Mouse (Mus musculus): ENCODE data around the gene Pip5k1b.

The Pip5k1b gene

GRCm38 (mm10) chr19:24336370-24337076 lies 219.1 kb downstream of the Pip5k1b start:
- CTCF ChIA-PET = no interaction called here

GRCm38 (mm10) chr19:24335611-24336343 lies 219.9 kb downstream of the Pip5k1b start:
- CTCF ChIA-PET = no interaction called here

DNA sequence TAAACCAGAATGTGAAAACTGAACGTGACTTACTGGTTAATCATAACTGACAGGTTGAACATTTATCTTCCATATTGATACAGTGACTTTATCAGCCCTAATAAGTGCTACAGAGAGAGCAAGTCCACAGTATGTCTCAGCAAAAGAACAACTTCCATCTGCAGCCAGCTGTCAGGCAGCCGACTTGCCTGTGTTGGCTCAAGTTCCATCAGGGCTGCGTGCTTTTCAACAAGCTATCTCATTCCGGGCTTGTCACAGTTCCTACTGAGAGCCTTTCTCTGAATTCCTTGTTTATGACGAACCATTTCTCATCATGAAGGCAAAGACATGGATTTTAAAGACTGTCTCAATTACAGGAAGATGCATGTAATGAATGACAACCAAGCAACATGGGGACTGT lies 222.7 kb downstream of the Pip5k1b start:
- CTCF ChIA-PET = no interaction called here

DNA sequence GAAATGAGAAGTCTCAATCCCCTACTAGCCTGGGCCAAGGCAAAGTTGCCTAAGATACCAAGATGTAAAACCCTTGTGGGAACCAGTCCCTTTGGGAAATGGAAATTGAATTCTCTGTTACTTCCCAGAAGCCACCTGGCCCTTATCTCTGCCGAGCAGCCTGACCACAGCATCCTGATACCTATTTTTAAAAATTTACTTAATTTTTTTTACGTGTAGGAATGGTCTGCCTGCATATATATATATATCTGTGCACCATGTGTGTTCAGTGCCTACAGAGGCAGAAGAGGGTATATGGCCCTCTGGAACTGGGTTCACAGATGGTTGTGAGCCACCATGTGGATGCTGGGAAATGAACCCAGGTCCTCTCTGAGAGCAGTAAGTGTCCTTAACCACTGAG lies 224.4 kb downstream of the Pip5k1b start:
- CTCF ChIA-PET = no interaction called here

GRCm38 (mm10) chr19:24330366-24330765 lies 225.3 kb downstream of the Pip5k1b start:
- CTCF ChIA-PET = no interaction called here

DNA sequence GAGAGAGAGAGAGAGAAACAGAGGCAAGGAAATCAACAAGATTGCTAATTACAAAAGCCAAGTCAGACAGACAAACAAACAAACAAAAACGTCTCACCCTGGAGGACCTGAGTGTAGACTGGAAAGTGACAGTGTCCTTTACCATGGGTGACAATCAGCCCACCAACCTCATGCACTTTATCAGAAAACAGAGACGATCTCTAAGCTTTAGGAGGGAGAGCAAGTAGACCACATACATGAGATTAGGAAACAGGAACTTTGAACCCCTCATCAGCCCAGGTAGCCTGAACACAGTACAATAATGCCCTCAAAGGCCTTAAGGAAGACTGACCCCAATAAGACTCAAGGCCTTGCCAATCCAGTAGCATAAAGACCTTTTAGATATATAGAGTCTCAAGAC lies 227.8 kb downstream of the Pip5k1b start:
- CTCF ChIA-PET = no interaction called here

- CTCF ChIA-PET = no interaction called here
These were observed 228.7 kb downstream of the Pip5k1b start for GRCm38 (mm10) chr19:24326969-24327368.

DNA sequence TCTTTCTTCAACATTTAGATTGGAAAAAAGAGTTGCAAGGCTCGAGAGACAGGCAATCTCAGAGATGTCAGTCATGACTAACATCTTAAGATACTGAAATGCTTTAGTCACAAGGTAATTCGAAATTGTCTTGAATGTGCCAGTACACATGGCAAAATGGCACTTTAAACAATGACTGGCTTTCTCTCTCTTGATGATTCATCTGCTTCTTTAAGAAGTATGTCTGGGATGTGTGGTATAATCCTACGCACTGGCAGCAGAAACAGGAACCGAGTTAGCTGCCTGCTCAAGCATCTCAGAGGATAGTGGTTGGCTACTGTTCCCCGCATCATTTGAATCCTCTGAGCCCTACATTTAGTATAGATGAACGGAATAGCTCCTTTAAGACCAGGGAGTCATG lies 230.0 kb downstream of the Pip5k1b start:
- CTCF ChIA-PET = no interaction called here

DNA sequence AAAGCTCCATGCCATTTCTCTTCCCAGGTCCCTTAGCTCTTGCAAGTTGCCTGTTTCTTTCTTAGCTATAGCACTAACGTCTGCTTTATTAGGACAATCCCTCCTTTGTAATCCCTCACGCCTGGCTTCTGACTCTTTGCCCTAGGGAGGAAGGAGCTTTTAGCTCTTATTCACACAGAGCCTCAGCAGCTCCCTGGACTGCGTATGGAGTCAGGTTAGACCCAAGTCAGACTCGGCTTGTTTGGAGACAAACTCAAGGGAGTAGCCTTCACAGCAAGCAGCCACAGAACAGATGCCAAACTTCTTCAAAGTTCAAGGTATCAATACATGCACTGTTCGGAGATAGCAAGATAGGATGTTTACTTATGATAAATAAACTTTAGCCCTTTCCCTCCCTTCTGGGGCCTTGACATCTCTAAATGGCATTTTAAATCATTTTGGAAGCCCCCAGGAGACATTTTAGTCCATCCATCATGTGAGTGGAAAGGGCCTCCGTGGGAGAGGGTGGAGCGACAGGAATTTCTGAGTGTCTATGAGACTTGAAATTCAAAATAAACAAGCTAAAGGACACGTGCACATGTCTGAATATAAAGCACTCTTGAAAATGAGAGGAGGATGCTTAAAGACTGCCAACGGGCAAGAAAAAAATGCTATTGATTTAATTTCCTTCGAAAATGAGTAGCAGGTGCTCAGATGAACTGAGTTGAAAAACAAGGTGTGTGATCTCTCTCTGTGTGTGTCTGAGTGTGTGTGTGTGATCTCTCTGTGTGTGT lies 231.6 kb downstream of the Pip5k1b start:
- CTCF ChIA-PET = no interaction called here

DNA sequence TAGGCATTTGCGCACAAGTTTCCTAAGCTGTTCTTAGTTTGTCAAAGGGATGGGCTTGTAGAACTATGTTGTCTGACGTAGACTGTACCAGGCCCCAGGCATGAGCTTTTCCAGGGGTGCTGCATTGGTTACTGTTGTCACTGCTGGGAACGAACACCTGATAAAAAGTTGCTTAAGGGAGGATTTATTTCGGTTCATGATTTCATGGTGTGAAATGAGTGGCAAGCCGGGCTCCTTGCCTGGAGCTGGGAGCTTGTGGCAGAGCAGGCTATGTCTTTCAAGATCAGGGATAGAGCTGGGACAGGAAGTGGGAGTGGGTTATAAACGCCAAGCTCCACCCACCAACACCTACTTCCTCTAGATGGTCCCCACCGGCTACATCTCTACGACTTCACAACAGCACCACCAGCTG lies 233.8 kb downstream of the Pip5k1b start:
- CTCF ChIA-PET = no interaction called here

DNA sequence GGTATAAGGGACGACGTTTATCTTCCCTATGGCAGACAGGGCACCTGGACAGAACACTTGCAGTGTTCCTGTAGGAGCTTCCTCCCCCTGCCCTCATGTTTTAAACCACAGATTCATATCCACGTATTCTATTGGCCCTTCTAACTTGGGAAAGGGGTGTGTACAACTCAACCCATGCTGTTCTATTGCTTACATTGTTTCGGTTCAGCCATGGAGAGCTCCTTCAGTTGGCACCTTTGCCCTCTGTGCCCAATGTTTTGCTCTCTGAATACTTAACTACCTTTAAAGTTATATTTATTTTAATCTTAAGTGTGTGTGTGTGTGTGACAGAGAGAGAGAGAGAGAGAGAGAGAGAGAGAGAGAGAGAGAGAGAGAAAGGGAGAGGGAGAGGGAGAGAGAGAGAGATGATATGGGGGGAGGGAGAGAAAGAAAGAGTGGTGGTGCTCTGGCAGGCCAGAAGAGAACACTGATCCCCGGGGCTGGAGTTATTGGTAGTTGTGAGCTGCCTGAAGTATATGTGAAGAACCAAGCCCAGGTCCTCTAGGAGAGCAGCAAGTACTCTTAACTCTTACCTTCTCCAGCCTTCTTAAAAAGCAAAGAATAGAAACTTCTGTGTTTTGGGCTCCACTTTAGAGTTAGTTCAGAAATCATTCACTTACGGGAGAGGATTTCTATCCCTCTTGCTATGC lies 234.3 kb downstream of the Pip5k1b start:
- CTCF ChIA-PET = no interaction called here

GRCm38 (mm10) chr19:24318172-24318571 lies 237.5 kb downstream of the Pip5k1b start:
- CTCF ChIA-PET = no interaction called here

DNA sequence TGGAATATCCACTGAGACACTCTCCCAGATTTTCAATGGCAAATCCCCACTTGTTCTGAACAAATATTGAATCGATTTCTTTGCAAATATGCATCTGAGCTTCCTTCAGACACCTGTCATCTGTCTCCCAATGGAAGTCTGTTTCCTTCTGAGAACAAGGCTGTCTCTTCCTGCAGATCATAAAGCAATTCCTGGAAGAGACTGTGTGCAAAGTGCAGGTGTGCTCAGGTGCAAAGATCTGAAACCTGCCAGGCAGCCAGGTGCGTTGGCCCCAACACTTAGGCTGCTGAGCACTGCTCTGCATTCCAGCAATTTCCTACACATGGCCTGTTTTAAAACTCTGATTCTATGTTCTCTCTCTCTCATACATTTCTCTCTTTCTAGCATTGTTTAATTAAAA lies 237.9 kb downstream of the Pip5k1b start:
- CTCF ChIA-PET = no interaction called here

GRCm38 (mm10) chr19:24317038-24317591 lies 238.6 kb downstream of the Pip5k1b start:
- CTCF ChIA-PET = no interaction called here

DNA sequence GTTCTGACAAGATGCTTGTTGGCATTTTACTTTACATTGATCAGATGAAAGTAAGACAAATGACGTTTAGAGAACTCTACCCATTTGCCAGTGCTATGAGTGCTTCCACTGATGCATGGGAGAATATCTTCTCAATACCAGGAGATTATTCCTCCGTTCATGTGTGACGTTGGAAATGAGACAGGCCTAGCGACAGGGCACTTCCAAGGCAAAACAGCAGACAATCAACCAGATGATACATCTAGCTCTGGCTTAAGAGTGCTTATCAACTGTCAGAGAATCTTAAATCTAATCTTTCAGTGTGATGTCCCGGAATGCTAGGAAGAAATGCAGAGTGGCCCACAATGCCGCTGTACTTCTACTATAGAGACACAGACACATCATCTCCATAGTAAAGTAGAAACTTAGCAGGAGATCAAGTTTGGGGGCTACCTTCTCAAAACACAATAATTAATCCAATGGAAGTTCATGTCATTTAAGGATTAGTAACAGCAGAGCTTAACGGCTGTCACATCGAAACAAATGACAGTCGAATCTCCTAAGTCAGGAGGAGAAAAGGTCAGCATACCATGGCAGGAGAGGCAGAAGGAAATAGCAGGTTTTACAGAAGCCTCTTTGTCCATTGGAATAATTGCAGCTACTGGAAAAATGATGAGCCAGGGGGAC lies 239.5 kb downstream of the Pip5k1b start:
- CTCF ChIA-PET = no interaction called here

DNA sequence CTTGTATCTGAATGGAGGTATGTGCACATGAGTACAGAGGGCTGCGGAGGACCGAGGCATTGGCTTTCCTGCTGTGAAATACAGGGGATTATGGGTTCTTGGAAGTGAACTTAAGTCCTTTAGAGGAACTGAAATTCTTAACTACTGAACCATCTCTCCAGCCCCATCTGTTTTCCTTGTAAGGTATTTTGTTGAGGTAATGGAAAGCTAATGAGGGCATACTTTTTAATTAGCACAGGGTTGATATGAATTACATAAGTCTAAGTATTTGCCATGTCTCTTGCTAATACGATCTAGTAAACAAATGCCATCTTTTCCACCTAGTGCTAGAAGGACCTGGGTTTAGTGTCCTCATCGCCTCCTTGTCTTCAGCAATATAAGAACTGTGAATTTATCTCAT lies 240.4 kb downstream of the Pip5k1b start:
- CTCF ChIA-PET = no interaction called here

- CTCF ChIA-PET = no interaction called here
These were observed 241.0 kb downstream of the Pip5k1b start for GRCm38 (mm10) chr19:24314676-24315075.

DNA sequence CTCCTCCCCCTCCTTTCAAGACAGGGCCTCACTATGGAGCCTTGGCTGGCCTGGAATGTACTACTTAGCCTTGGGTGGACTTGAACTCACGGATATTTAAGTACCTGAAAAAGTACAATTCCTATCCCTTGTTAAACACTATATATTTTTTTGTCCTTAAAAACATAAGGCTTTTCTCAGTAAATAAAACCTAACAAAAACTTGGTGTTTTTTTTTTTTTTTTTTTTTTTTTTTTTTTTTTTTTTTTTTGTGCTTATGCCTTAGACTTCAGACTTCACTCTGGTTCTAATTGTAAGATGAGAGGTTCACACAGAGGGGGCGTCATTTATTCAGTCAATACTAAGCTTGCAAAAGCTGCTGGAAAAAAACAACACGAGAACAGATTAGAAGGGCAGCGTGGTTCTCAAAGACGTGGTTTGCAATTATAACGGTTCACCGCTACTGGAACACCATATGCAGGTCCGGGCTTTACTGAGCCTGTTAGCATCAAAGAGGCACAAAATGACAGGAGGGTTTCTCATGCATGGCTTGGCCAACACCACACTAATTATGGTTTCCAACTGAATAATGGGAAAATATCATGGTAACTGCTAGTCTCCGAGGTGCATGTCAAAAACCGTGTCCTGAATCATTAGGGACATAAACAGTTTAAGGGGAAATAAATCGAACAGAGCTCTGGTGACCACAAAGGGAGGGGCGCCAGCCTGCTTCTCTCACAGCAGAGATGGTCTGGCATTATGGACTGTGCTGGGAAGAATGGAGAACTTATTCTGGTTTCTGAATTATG lies 242.9 kb downstream of the Pip5k1b start:
- CTCF ChIA-PET = interaction anchor here (0.7 kb wide), 1 partner anchor 556 kb away, joined by 8 read pairs; no protein-coding TSS in a partner anchor

GRCm38 (mm10) chr19:24312046-24312445 lies 243.6 kb downstream of the Pip5k1b start:
- CTCF ChIA-PET = no interaction called here

- CTCF ChIA-PET = no interaction called here
These were observed 247.4 kb downstream of the Pip5k1b start for GRCm38 (mm10) chr19:24308305-24308705.
